Mouse (Mus musculus) right cerebral cortex, postnatal 10 days (tissue): ENCODE results near the gene Sds.

Source experiments
- DNase-seq, 2 experiments: peaks; one replicate each; pipeline ENCODE4 v3.0.0; 2021; ENCODE audit warnings: low spot score in 2 of 2

Sds gene

DNA sequence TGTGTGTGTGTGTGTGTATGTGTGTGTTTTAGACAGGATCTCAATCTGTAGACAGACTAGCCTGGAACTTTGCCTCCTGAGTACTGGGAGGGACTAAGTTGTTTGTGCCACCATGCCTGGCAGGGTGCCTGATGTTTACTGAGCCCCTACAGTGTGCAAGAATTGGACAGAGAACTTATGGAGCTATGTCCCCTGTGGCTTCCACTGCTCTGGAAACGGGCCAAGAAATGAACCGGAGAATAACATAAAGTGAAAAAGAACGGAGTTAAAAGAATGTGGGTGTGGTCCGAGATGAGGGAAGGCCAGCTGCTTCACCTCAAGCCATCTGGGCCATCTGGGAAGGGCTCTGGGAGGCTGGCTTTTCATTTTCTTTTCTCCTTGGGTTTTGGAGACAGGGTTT, 38.4 kb downstream of the Sds start:
- peak in 1 of 2 experiments; percentile 42 for DNase-seq

DNA sequence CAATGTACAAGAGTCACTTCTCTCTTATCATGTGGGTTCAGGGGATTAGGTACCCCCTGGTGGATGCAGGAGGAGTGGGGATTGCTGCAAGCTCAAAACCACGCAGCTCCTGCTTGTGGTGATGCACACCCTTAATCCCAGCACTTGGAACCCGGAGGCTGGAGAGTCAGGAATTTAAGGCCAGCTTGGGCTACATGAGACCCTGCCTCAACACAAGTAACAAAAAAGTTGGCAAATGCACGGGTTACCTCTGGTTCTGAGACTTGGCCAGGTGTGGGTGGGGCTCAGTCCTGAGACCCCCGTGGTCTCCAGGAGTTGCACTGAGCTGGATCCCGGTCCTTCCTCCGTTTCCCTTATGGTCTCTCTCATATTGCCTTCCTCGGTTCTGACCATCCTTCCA, 39.1 kb downstream of the Sds start:
- no peak for DNase-seq

DNA sequence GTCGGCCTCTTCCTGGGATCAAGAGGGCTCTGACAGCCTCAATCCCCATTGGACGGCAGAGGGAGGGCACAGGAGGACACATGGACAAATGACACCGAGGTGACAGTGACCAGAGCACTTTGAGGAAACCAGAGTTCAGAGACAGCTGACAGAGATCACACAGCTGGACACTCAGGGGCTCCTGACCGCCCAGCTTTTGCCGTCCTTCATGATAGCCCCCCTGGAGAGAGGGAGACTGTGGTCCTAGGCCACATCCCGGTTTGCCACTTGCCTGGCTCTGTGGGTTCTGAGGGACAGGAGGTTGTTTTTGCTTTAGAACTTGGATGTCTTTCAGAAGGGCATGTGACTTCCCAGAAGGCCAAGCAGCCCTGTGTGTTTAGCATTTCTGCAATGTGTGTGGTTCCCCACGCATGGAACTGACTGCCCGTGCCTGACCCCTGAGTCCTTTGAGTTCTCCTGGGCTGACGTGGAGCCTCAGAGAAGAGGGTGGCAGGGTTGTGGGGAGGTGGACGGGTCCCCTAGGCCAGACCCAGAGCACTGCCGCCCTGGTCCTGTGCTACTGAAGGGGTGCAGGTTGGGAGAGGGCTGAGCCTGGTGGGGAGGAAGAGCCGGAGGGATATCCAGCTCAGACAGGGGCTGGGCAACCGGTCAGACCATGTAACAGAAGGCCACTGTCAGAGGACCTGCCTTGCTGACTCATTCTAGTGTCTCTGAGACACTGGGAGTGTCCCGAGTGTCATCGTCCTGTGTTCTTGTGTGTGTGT, 40.1 kb downstream of the Sds start:
- no peak for DNase-seq

DNA sequence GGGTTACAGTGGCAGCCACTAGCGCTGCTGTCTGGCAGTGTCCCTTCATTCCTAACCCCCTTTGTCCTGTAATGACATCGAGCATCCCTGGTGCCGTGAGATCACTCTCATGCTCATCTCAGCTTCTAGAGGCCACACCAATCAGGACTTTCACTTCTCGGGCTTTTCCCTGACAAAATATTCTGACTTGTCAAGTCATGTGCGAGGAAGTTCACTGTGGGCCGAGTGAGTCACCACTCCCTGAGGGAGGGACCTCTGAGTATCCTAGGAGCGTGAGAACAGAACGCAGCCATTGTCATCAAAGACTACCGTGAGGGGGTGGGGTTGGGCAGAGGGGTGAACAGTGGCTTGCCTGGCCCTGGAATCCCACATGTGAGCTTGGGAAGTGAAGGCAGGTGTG, 41.2 kb downstream of the Sds start:
- no peak for DNase-seq

DNA sequence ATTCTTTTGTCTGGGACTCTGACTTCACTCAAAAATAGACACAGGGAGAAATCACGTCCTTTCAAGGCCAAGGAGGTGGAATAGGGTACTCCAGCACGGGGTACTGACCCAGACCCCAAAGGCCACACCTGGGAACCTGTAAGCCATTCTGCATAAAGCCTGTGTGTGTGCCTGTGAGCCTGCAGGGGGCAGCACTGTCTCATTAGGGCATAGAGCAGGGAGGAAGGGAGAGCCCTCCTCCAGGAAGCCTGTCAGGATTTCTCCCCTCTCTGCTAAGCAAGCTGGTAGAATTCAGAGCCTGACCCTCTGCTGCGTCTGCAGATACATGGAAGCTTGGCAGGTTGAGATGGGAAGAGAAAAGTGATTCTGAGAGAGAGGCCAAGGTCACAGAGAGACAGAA, 46.3 kb downstream of the Sds start:
- peak in 1 of 2 experiments; percentile 46 for DNase-seq

DNA sequence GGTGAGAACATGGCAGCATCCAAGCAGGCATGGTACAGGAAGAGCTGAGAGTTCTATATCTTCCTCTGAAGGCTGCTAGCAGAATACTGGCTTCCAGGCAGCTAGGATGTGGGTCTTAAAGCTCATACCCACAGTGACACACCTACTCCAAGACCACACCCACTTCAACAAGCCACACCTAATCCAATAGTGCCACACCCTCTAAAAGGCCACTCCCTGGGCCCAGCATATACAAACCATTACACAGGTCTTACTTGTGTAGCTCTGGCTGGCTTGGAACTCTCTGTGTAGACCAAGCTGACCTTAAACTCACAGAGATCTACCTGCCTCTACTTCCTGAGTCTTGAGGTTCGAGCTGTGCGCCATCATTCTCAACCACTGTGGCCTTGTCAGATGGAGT, 48.4 kb downstream of the Sds start:
- no peak for DNase-seq

DNA sequence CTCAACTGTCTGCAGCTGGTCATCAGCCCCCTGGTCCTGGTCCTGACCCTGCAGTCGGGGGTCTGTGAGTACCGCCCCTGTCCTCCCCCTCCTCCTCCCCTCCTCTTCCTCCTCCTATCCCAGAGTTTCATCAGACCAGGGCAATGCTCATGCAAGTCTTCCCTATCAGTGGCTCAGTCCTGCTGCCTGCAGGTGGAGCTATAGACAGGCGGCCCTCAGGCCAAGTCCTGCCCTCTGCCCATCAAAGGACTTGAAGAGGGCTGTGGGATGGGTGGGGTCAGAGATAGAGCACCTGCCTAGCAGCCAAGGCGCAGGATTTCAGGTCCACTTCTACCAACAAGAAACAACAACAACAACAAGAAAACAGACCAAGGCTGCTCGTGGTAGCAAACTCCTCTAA, 49.4 kb downstream of the Sds start:
- DNase-seq: no peak

DNA sequence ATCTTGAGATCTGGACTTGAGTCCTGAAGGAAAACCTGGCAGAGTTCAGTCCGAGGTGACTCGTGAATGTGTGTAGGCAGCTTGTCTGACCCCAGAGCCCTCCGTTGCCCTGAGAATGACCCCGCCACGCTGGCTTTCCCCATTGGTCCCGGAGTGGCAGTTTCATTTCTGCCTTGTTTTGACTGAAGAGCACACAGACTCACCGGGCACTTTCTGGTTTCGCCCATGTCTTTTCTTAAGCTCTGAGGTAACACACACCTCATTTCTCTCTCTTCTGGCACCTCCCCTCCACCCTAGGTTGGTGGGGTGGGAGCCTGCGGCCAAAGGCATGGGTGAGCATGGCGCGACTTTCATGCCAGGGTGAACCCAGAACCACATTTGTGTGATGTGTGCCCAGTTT, 50.0 kb downstream of the Sds start:
- no peak for DNase-seq

DNA sequence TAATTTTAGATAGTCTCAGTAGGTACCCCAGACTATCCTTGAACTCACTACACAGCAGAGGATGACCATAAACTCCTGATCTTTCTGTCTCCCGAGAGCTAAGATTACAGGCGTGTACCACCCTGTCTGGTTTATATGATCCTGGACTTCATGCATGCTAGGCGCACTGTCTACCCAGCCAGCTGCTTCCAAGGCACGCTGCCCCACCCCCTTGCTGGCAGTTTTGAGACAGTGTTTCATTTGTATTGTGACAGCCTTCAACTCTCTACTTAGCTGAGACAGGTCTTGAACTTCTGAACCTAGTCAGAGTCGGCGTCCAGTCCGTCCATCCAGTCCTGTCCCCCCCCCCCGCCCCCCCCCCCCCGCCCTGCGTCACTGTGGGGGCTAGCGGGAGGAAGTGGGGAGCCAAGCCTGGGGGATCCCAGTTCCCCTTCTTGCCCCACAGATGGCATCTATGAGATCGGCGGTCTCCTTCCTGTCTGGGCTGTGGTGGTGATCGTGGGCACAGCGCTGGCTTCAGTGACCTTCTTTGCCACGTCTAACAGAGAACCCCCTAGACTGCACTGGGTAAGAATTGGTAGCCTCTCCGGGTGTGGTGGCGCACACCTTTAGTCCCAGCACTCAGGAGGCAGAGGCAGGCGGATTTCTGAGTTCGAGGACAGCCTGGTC, 51.1 kb downstream of the Sds start:
- no peak for DNase-seq

DNA sequence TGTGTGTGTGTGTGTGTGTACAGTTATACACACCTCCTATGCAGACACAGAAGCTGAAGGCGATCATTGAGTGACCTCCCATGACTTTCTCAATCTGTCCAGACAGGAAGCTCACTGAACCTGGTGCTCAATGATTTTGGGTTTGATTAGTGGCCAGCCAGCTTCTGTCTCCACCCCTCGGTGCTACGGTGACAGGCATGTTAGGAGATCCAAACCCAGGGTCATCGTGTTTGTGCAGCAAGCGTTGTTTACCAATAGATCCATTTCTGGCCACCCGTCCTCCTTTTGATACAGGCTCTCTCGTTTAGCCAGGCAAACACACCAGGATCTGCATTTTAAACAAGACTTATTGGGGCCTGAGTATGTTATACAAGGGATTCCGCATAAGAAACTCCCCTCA, 55.3 kb downstream of the Sds start:
- DNase-seq: no peak
